Mouse (Mus musculus) liver, adult 10 weeks (tissue): Measurements from ENCODE around the gene Fut8. TPM values are rescaled to one million over a fixed set of nuclear protein-coding genes. Genes with fewer than 3 reads are reported as not detected.

Source experiments
- polyA plus RNA-seq: library from polyadenylated mRNA; stranded (reverse); fragments of 350-450 nt; fragmentation: Illumina TruSeq; extraction: RNeasy Lipid Tissue Mini Kit (QIAGEN cat#74804); gene quantifications from one replicate; pipeline ENCODE4 v1.2.3, GENCODE M21; 2014; ENCODE audit warnings: low read depth, low replicate concordance

Fut8 gene
- 12.9 TPM for polyA plus RNA-seq

GRCm38 (mm10) chr12:77237950-77238530 lies at the start of gene Fut8:
Fut8 (plus strand) TSS chr12:77238125.

